Comparison of ENCODE assay signal across 9 mouse cellular contexts in genomic region chr16:32431926-32432325, GRCm38 (mm10). TPM values are rescaled to one million over a fixed set of nuclear protein-coding genes. Genes with fewer than 3 reads are reported as not detected.
DNase-seq lines count a peak whose midpoint lies in the region; ATAC-seq and TF ChIP-seq lines count a peak whose summit lies in the region.
"Had no signal": no experiment of that assay in that cellular context is flagged by ENCODE, and none has a peak within 500 bp of the region (broad histone marks: within the 10 kb centered on the region; RNA-seq: fewer than 3 reads in every experiment).

No protein-coding gene starts in this region.

- H3K9me3 ChIP-seq in erythroblast, embryonic 14.5 days (ENCODE audit: control insufficient read depth, low read length) = no peaks in the 10 kb centered on the region
- H3K9me3 ChIP-seq in limb, embryonic 14.5 days (ENCODE audit: control insufficient read depth, low read length) = no peaks in the 10 kb centered on the region
- no peaks in the 10 kb centered on the region for H3K9me3 ChIP-seq in stomach, embryonic 15.5 days

- H3K27me3 ChIP-seq in erythroblast, embryonic 14.5 days (ENCODE audit: control insufficient read depth) = no peaks in the 10 kb centered on the region
- H3K27me3 ChIP-seq in limb, embryonic 14.5 days (ENCODE audit: control insufficient read depth, insufficient read depth, low read length) = no peaks in the 10 kb centered on the region
- no peaks in the 10 kb centered on the region for H3K27me3 ChIP-seq in stomach, embryonic 15.5 days (replicated peaks)

- peak overlapping the region; percentile 80 for H3K4me2 ChIP-seq in limb, embryonic 14.5 days (replicated peaks; ENCODE audit: low read depth, low read length, severe bottlenecking)
- peak overlapping the region; percentile 92 for H3K4me2 ChIP-seq in stomach, embryonic 15.5 days

- H3K4me1 ChIP-seq in erythroblast, embryonic 14.5 days (ENCODE audit: control insufficient read depth) = peaks cover 53% of the 10 kb centered on the region
- H3K4me1 ChIP-seq in limb, embryonic 14.5 days (ENCODE audit: control insufficient read depth, insufficient read depth, low read length) = peaks cover 9% of the 10 kb centered on the region
- peaks cover 10% of the 10 kb centered on the region; the same call in 1 of the 2 replicates for H3K4me1 ChIP-seq in stomach, embryonic 15.5 days

- H3K27ac ChIP-seq in limb, embryonic 14.5 days (replicated peaks; ENCODE audit: low read depth, low read length) = no peak overlapping the region
- no peak overlapping the region for H3K27ac ChIP-seq in stomach, embryonic 15.5 days

- no peak for ATAC-seq in erythroblast, adult 5-6 weeks (replicated peaks; ENCODE audit: low FRiP score, poor library complexity, severe bottlenecking)
- no peak for ATAC-seq in limb, embryonic 14.5 days (ENCODE audit: low FRiP score, low read depth)
- ATAC-seq in stomach, embryonic 15.5 days (ENCODE audit: insufficient read depth, low FRiP score, low read depth) = no peak
- ATAC-seq in erythroid progenitor cell, adult 5-6 weeks (replicated peaks; ENCODE audit: low FRiP score, poor library complexity, severe bottlenecking) = no peak

- H3K4me3 ChIP-seq in erythroblast, embryonic 14.5 days (replicated peaks) = peak overlapping the region; percentile 74
- peak overlapping the region; percentile 86 for H3K4me3 ChIP-seq in limb, embryonic 14.5 days (replicated peaks; ENCODE audit: low read length)
- peak overlapping the region; percentile 89 for H3K4me3 ChIP-seq in stomach, embryonic 15.5 days (replicated peaks)

- H3K36me3 ChIP-seq in erythroblast, embryonic 14.5 days (ENCODE audit: control insufficient read depth) = peaks cover 48% of the 10 kb centered on the region
- H3K36me3 ChIP-seq in limb, embryonic 14.5 days (ENCODE audit: control insufficient read depth, insufficient read depth, low read length) = no peaks in the 10 kb centered on the region
- H3K36me3 ChIP-seq in stomach, embryonic 15.5 days = no peaks in the 10 kb centered on the region

- no peak overlapping the region for H3K9ac ChIP-seq in limb, embryonic 14.5 days (ENCODE audit: low read depth, low read length, severe bottlenecking)
- H3K9ac ChIP-seq in stomach, embryonic 15.5 days = no peak overlapping the region

- TF ChIP-seq POLR2A in limb, embryonic 14.5 days (IDR thresholded peaks at IDR 0.05; ENCODE audit: borderline replicate concordance, extremely low read depth, insufficient read depth, insufficient read length) = no peak

- WGBS in limb, embryonic 14.5 days = 82% methylated on average over 1 of the region's 1 CpGs
- 82% methylated on average over 1 of the region's 1 CpGs for WGBS in stomach, embryonic 15.5 days

- DNase-seq in spleen, adult 12 weeks (ENCODE audit: low spot score) = peak; percentile 15
- DNase-seq in spleen, postnatal 36 days (ENCODE audit: low spot score in 2 of 2) = no peak
- no peak for DNase-seq in limb, embryonic 14.5 days (ENCODE audit: low spot score)
- DNase-seq in adipocyte (ENCODE audit: low spot score) = no peak

RNA-seq across cellular contexts. Expression of gene Pcyt1a, which starts 1.2 kb away (rescaled TPM):
- polyA plus RNA-seq in erythroblast, embryonic 14.5 days (2012) = 3.9 and 6.2 TPM in 2 replicates
- 73.6 and 103 TPM in 2 replicates for total RNA-seq in erythroblast, adult 5-6 weeks (2015; ENCODE audit: low replicate concordance)
- total RNA-seq in erythroblast, adult 5-6 weeks (2017; ENCODE audit: low replicate concordance) = 164 and 198 TPM in 2 replicates
- polyA plus RNA-seq in limb, embryonic 14.5 days (2012; rRNA removed) = 22.0 and 23.4 TPM in 2 replicates
- polyA plus RNA-seq in limb, embryonic 14.5 days (2014; fragmentation: Nextera tagmentation; extraction: Ambion mirVana) = 45.9 and 47.8 TPM in 2 replicates
- 39.4 and 42.7 TPM in 2 replicates for polyA plus RNA-seq in stomach, embryonic 15.5 days (2015; fragmentation: Nextera tagmentation; extraction: Ambion mirVana)
- 162 and 171 TPM in 2 replicates for total RNA-seq in erythroid progenitor cell, adult 5-6 weeks (2015; ENCODE audit: low replicate concordance)
- 278 and 335 TPM in 2 replicates for total RNA-seq in erythroid progenitor cell, adult 5-6 weeks (2017; ENCODE audit: low replicate concordance)

RNA-seq across cellular contexts. Expression of gene Tctex1d2, which starts 12.4 kb away (rescaled TPM):
- 0.05 TPM in 1 of 2 replicates, not detected in the other for polyA plus RNA-seq in erythroblast, embryonic 14.5 days (2012)
- total RNA-seq in erythroblast, adult 5-6 weeks (2015; ENCODE audit: low replicate concordance) = 0.96 and 15.7 TPM in 2 replicates
- total RNA-seq in erythroblast, adult 5-6 weeks (2017; ENCODE audit: low replicate concordance) = 3.7 and 8.1 TPM in 2 replicates
- polyA plus RNA-seq in limb, embryonic 14.5 days (2012; rRNA removed) = 15.3 and 16.9 TPM in 2 replicates
- polyA plus RNA-seq in limb, embryonic 14.5 days (2014; fragmentation: Nextera tagmentation; extraction: Ambion mirVana) = 25.6 and 25.9 TPM in 2 replicates
- polyA plus RNA-seq in stomach, embryonic 15.5 days (2015; fragmentation: Nextera tagmentation; extraction: Ambion mirVana) = 27.4 and 27.5 TPM in 2 replicates
- 8.6 and 11.3 TPM in 2 replicates for total RNA-seq in erythroid progenitor cell, adult 5-6 weeks (2015; ENCODE audit: low replicate concordance)
- total RNA-seq in erythroid progenitor cell, adult 5-6 weeks (2017; ENCODE audit: low replicate concordance) = 4.8 and 11.8 TPM in 2 replicates

RNA-seq across cellular contexts. Expression of gene Tm4sf19, which starts 31.6 kb away (rescaled TPM):
- not detected in 2 replicates for polyA plus RNA-seq in erythroblast, embryonic 14.5 days (2012)
- total RNA-seq in erythroblast, adult 5-6 weeks (2015; ENCODE audit: low replicate concordance) = not detected in 2 replicates
- 0.70 TPM in 1 of 2 replicates, not detected in the other for total RNA-seq in erythroblast, adult 5-6 weeks (2017; ENCODE audit: low replicate concordance)
- 0.10 and 0.24 TPM in 2 replicates for polyA plus RNA-seq in limb, embryonic 14.5 days (2012; rRNA removed)
- 0.15 TPM in 1 of 2 replicates, not detected in the other for polyA plus RNA-seq in limb, embryonic 14.5 days (2014; fragmentation: Nextera tagmentation; extraction: Ambion mirVana)
- not detected in 2 replicates for polyA plus RNA-seq in stomach, embryonic 15.5 days (2015; fragmentation: Nextera tagmentation; extraction: Ambion mirVana)
- total RNA-seq in erythroid progenitor cell, adult 5-6 weeks (2015; ENCODE audit: low replicate concordance) = not detected in 2 replicates
- total RNA-seq in erythroid progenitor cell, adult 5-6 weeks (2017; ENCODE audit: low replicate concordance) = not detected in 2 replicates
- total RNA-seq: gastrocnemius, postnatal 4 days had no signal

RNA-seq across cellular contexts. Expression of gene Slc51a, which starts 55.8 kb away (rescaled TPM):
- polyA plus RNA-seq in erythroblast, embryonic 14.5 days (2012) = not detected in 2 replicates
- total RNA-seq in erythroblast, adult 5-6 weeks (2015; ENCODE audit: low replicate concordance) = not detected in 2 replicates
- not detected in 2 replicates for total RNA-seq in erythroblast, adult 5-6 weeks (2017; ENCODE audit: low replicate concordance)
- 0.08 and 0.10 TPM in 2 replicates for polyA plus RNA-seq in limb, embryonic 14.5 days (2012; rRNA removed)
- 0.22 and 0.30 TPM in 2 replicates for polyA plus RNA-seq in limb, embryonic 14.5 days (2014; fragmentation: Nextera tagmentation; extraction: Ambion mirVana)
- 17.7 and 25.2 TPM in 2 replicates for polyA plus RNA-seq in stomach, embryonic 15.5 days (2015; fragmentation: Nextera tagmentation; extraction: Ambion mirVana)
- not detected in 2 replicates for total RNA-seq in erythroid progenitor cell, adult 5-6 weeks (2015; ENCODE audit: low replicate concordance)
- 0.51 TPM in 1 of 2 replicates, not detected in the other for total RNA-seq in erythroid progenitor cell, adult 5-6 weeks (2017; ENCODE audit: low replicate concordance)
- total RNA-seq: gastrocnemius, postnatal 4 days had no signal

Comparison
In these comparisons a context has a peak if more than half of its experiments do, and no peak if none do; other contexts are left out.
1. RNA of gene Tctex1d2, which starts 12.4 kb away (polyA plus RNA-seq): 27.4 to 27.5 TPM in stomach, embryonic 15.5 days and 15.3 to 25.9 TPM in limb, embryonic 14.5 days; 0.05 TPM in erythroblast, embryonic 14.5 days; every median in the first group is over 10 times any median in the second.
2. Peak in every context shown above with its lines, with median percentiles within 50 percentile points of each other: H3K4me3 ChIP-seq.